Mouse (Mus musculus) megakaryocyte, adult 5-6 weeks (primary cell): ENCODE measurements around the gene 1700047I17Rik2. TPM values are rescaled to one million over a fixed set of nuclear protein-coding genes. Genes with fewer than 3 reads are reported as not detected.
"Not testable (repeated sequence)": the region's sequence is repeated elsewhere in the genome, so short reads cannot be mapped to it uniquely, and the experiment has no call there.

Source experiments
- ATAC-seq: 2 replicates; pipeline ENCODE4 v1.8.0; 2016; ENCODE audit warnings: mild to moderate bottlenecking, inconsistent platforms; ENCODE audit not compliant: poor library complexity, severe bottlenecking
- total RNA-seq, 2 experiments: library from RNA; stranded (forward) in 1 of 2; stranded (reverse) in 1 of 2; fragments of 153-499, 151-499 nt in 1 of 2; fragments of 221-1000, 200-1000 nt in 1 of 2; gene quantifications; 2 replicates each; pipeline versions ENCODE4 v1.2.3 to v1.2.4; 2015 to 2017

1700047I17Rik2 gene
- total RNA-seq (2015) (20.8 and 21.8 TPM in 2 replicates), total RNA-seq (2017) (not detected in 2 replicates)

- peak; percentile 97 for ATAC-seq
Observed at GRCm38 (mm10) chr12:55199306-55199705, at the start of gene 1700047I17Rik2. TSS of gene 1700047I17Rik2 (plus strand) at chr12:55199592.

- peak; percentile 90 for ATAC-seq
Observed at GRCm38 (mm10) chr12:55154559-55155448, 44.6 kb upstream of the 1700047I17Rik2 start, which contains the start of gene Srp54b. TSS of gene Srp54b (plus strand) at chr12:55155104.

- peak; percentile 51 for ATAC-seq
Observed at GRCm38 (mm10) chr12:55155449-55155783, 44.0 kb upstream of the 1700047I17Rik2 start.

- not testable (repeated sequence) for ATAC-seq
Observed at GRCm38 (mm10) chr12:55167034-55167557, 32.3 kb upstream of the 1700047I17Rik2 start.

GRCm38 (mm10) chr12:55187686-55188085, 11.7 kb upstream of the 1700047I17Rik2 start:
- ATAC-seq = peak; percentile 73

GRCm38 (mm10) chr12:55189127-55189526, 10.3 kb upstream of the 1700047I17Rik2 start:
- not testable (repeated sequence) for ATAC-seq

- ATAC-seq = peak; percentile 48
Observed at GRCm38 (mm10) chr12:55199799-55200198, 407 bp downstream of the 1700047I17Rik2 start.

- ATAC-seq = not testable (repeated sequence)
Observed at GRCm38 (mm10) chr12:55212944-55213343, 13.6 kb downstream of the 1700047I17Rik2 start.

GRCm38 (mm10) chr12:55229626-55230519, 30.5 kb downstream of the 1700047I17Rik2 start, which contains the start of gene Srp54c:
TSS of gene Srp54c (plus strand) at chr12:55230168.
- ATAC-seq = peak; percentile 89

- ATAC-seq = peak; percentile 55
Observed at GRCm38 (mm10) chr12:55230520-55230861, 31.1 kb downstream of the 1700047I17Rik2 start.

- not testable (repeated sequence) for ATAC-seq
Observed at GRCm38 (mm10) chr12:55242243-55242642, 42.9 kb downstream of the 1700047I17Rik2 start.

GRCm38 (mm10) chr12:55261950-55262349, 62.6 kb downstream of the 1700047I17Rik2 start:
- ATAC-seq = peak; percentile 69

- ATAC-seq = not testable (repeated sequence)
Observed at GRCm38 (mm10) chr12:55263385-55263784, 64.0 kb downstream of the 1700047I17Rik2 start.

Other genes starting within 250 kb of the 1700047I17Rik2 start
- gene Gm20403, start 213.1 kb upstream of the 1700047I17Rik2 start, total RNA-seq (2015) = not detected in 2 replicates
- gene Gm20403, start 213.1 kb upstream of the 1700047I17Rik2 start, total RNA-seq (2017) = not detected in 2 replicates
- 187 and 200 TPM in 2 replicates for gene Baz1a, start 185.2 kb upstream of the 1700047I17Rik2 start, total RNA-seq (2015)
- 105 and 107 TPM in 2 replicates for gene Baz1a, start 185.2 kb upstream of the 1700047I17Rik2 start, total RNA-seq (2017)
- gene 2700097O09Rik, start 119.5 kb upstream of the 1700047I17Rik2 start, total RNA-seq (2015) = 6.5 and 8.8 TPM in 2 replicates
- gene 2700097O09Rik, start 119.5 kb upstream of the 1700047I17Rik2 start, total RNA-seq (2017) = 2.5 and 6.2 TPM in 2 replicates
- 73.9 and 85.6 TPM in 2 replicates for gene Srp54a, start 119.3 kb upstream of the 1700047I17Rik2 start, total RNA-seq (2015)
- 136 and 142 TPM in 2 replicates for gene Srp54a, start 119.3 kb upstream of the 1700047I17Rik2 start, total RNA-seq (2017)
- 0.68 TPM in 1 of 2 replicates, not detected in the other for gene Fam177a, start 75.1 kb upstream of the 1700047I17Rik2 start, total RNA-seq (2015)
- 22.4 and 24.6 TPM in 2 replicates for gene Fam177a, start 75.1 kb upstream of the 1700047I17Rik2 start, total RNA-seq (2017)
- 23.0 and 23.2 TPM in 2 replicates for gene Srp54b, start 44.5 kb upstream of the 1700047I17Rik2 start, total RNA-seq (2015)
- gene Srp54b, start 44.5 kb upstream of the 1700047I17Rik2 start, total RNA-seq (2017) = 55.5 and 61.7 TPM in 2 replicates
- 47.0 and 62.3 TPM in 2 replicates for gene Srp54c, start 30.6 kb downstream of the 1700047I17Rik2 start, total RNA-seq (2015)
- 68.0 and 72.1 TPM in 2 replicates for gene Srp54c, start 30.6 kb downstream of the 1700047I17Rik2 start, total RNA-seq (2017)
- gene 1110008L16Rik, start 100.0 kb downstream of the 1700047I17Rik2 start, total RNA-seq (2015) = 6.1 and 7.8 TPM in 2 replicates
- gene 1110008L16Rik, start 100.0 kb downstream of the 1700047I17Rik2 start, total RNA-seq (2017) = 5.0 and 6.5 TPM in 2 replicates
- gene Ppp2r3c, start 103.4 kb downstream of the 1700047I17Rik2 start, total RNA-seq (2015) = 26.7 TPM in 2 replicates
- gene Ppp2r3c, start 103.4 kb downstream of the 1700047I17Rik2 start, total RNA-seq (2017) = 19.7 and 20.4 TPM in 2 replicates
- 237 and 241 TPM in 2 replicates for gene Psma6, start 184.6 kb downstream of the 1700047I17Rik2 start, total RNA-seq (2015)
- 230 and 242 TPM in 2 replicates for gene Psma6, start 184.6 kb downstream of the 1700047I17Rik2 start, total RNA-seq (2017)